Mouse (Mus musculus): ENCODE measurements around the gene Klf6.

DNA sequence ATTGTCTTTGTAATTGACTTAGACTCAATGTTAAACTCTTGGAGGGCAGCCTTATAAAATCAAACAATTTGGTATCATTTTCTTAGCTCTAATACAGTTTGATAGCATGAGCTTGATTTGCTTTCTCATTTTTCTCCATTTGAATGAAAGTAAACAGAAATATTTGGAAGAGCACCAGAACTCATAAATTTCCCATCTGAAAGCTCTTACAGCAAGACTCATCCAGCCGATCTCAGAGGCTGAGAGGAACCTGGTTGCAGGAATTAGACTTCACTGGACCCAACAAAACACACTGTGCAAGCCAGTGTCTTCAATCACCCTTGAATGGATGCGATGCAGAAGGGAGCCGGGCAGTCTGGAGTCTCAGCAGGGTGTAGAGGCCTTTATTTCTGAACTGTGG is 34.6 kb downstream of the Klf6 start:
- TF ChIP-seq EP300 (IDR thresholded peaks at IDR 0.05; ENCODE audit: insufficient read depth, low read depth, low read length), result no peak
- no peak for TF ChIP-seq POLR2A (IDR thresholded peaks at IDR 0.05; ENCODE audit: insufficient read depth, low read length)
